Mouse (Mus musculus) kidney, embryonic 16.5 days (tissue): ENCODE data around the gene Gm49336. TPM values are rescaled to one million over a fixed set of nuclear protein-coding genes. Genes with fewer than 3 reads are reported as not detected.

Experiments used
- ATAC-seq: fragments of 200-750 bp; cut with Nextera tagmentation; 2 replicates; pipeline ENCODE4 v1.8.0; 2017; ENCODE audit warnings: moderate TSS enrichment; ENCODE audit not compliant: low FRiP score, low TSS enrichment
- H3K27ac ChIP-seq: fragments of 300-500 bp; sonication (generic); 2 replicates; pipeline ENCODE4 v1.5.1; 2014; ENCODE audit warnings: low read length
- H3K27me3 ChIP-seq: fragments of 300-500 bp; sonication (generic); 2 replicates; pipeline ENCODE4 v1.6.1; 2014; ENCODE audit warnings: low read length, control low read depth, mixed read lengths; ENCODE audit not compliant: insufficient read depth
- H3K36me3 ChIP-seq: fragments of 300-500 bp; sonication (generic); 2 replicates; pipeline ENCODE4 v1.6.1; 2014; ENCODE audit warnings: low read length, control low read depth, mixed read lengths; ENCODE audit not compliant: insufficient read depth
- H3K4me1 ChIP-seq: fragments of 300-500 bp; sonication (generic); 2 replicates; pipeline ENCODE4 v1.6.1; 2014; ENCODE audit warnings: low read length, control low read depth, mixed read lengths; ENCODE audit not compliant: insufficient read depth
- H3K4me2 ChIP-seq: fragments of 300-500 bp; sonication (generic); replicated peaks from 2 replicates; pipeline ENCODE4 v1.6.1; 2014; ENCODE audit warnings: low read depth, low read length
- H3K4me3 ChIP-seq: fragments of 300-500 bp; sonication (generic); 2 replicates; pipeline ENCODE4 v1.5.1; 2014; ENCODE audit warnings: mild to moderate bottlenecking, low read length
- H3K9ac ChIP-seq: fragments of 300-500 bp; sonication (generic); replicated peaks from 2 replicates; pipeline ENCODE4 v1.6.1; 2014; ENCODE audit warnings: low read length
- H3K9me3 ChIP-seq: fragments of 300-500 bp; sonication (generic); 2 replicates; pipeline ENCODE4 v1.6.1; 2016; ENCODE audit warnings: low read length, control low read depth
- WGBS: fragments of 180-500 bp; shearing (Covaris S2); extraction: QIAGEN DNeasy Blood & Tissue Kit; methylation state at CpG from one replicate; pipeline ENCODE4 v1.1.7; 2014; 5-methylcytosine and 5-hydroxymethylcytosine counted together
- microRNA counts: library from miRNA; unstranded; fragments of <30 nt; microRNA quantifications from one replicate; lab custom pipeline; 2016
- microRNA-seq: library from miRNA; unstranded; fragments of <30 nt; microRNA quantifications from one replicate; pipeline ENCODE4, GENCODE M21; 2016
- polyA plus RNA-seq: library from polyadenylated mRNA; unstranded; fragments of >200 nt; fragmentation: Nextera tagmentation; extraction: Ambion mirVana; gene quantifications from 2 replicates; pipeline ENCODE4 v1.2.1, GENCODE M21; 2015

Gm49336 gene
- polyA plus RNA-seq, 1 experiment from 2014 or later = 53.7 TPM

GRCm38 (mm10) chr14:60170845-60171610 is 80.3 kb downstream of the Gm49336 start:
- Histone ChIP-seq H3K4me1 (no peaks in the 10 kb centered on the region), H3K27ac (no peak overlapping the region), H3K4me3 (no peak overlapping the region), H3K4me2 (no peak overlapping the region), H3K9me3 (no peaks in the 10 kb centered on the region), H3K36me3 (no peaks in the 10 kb centered on the region), H3K9ac (no peak overlapping the region), H3K27me3 (peaks cover 18% of the 10 kb centered on the region)
- WGBS = 57% methylated on average over 16 of the region's 16 CpGs
- no peak for ATAC-seq

- H3K9me3 ChIP-seq = no peaks in the 10 kb centered on the region
- 92% methylated on average over 3 of the region's 3 CpGs for WGBS
- no peak overlapping the region for H3K4me2 ChIP-seq
- H3K9ac ChIP-seq = no peak overlapping the region
- no peaks in the 10 kb centered on the region for H3K27me3 ChIP-seq
- no peaks in the 10 kb centered on the region for H3K36me3 ChIP-seq
- no peak; the same call in 1 of the 2 replicates for ATAC-seq
- H3K4me3 ChIP-seq = no peak overlapping the region
- no peaks in the 10 kb centered on the region for H3K4me1 ChIP-seq
- H3K27ac ChIP-seq = no peak overlapping the region
Observed at GRCm38 (mm10) chr14:60163367-60163766, 87.9 kb downstream of the Gm49336 start.

MicroRNAs within 50 kb of the gene (microRNA counts, 519-probe panel; counts per million panel counts)
- microRNA mmu-miR-719 (lab: Ali Mortazavi, UCI) = 104 counts per million, percentile 35 among the panel's probes with 10 or more counts

Small RNA genes lying within 50 kb of the gene (microRNA-seq; reads per million reads assigned to microRNA genes)
- not detected for gene Mir719

Other genes with a start within 250 kb of the Gm49336 start
- 1.3 and 1.5 TPM in 2 replicates for gene Atp8a2, start 54.3 kb downstream of the Gm49336 start, polyA plus RNA-seq
- not detected in 2 replicates for gene Nupl1, start 76 bp downstream of the Gm49336 start, polyA plus RNA-seq
- 34.3 and 35.9 TPM in 2 replicates for gene Mtmr6, start 13.7 kb upstream of the Gm49336 start, polyA plus RNA-seq
- gene Amer2, start 121.8 kb upstream of the Gm49336 start, polyA plus RNA-seq = 1.7 and 1.8 TPM in 2 replicates